Mouse (Mus musculus) adrenal gland, postnatal 10 days (tissue): ENCODE measurements around the gene Phc1. TPM values are rescaled to one million over a fixed set of nuclear protein-coding genes. Genes with fewer than 3 reads are reported as not detected.

ENCODE experiments used
- DNase-seq: peaks from one replicate; pipeline ENCODE4 v3.0.0; 2021; ENCODE audit warnings: mixed read lengths
- total RNA-seq, 2 experiments: library from RNA; stranded (reverse); gene quantifications; 2 replicates each; pipeline ENCODE4 v1.2.3; 2021

The Phc1 gene
- total RNA-seq, 2 experiments from 2014 or later = 24.3 to 29.1 TPM

GRCm38 (mm10) chr6:122295242-122295641, 45.1 kb downstream of the Phc1 start:
- DNase-seq = no peak

GRCm38 (mm10) chr6:122294290-122294689, 46.1 kb downstream of the Phc1 start:
- no peak for DNase-seq

- no peak for DNase-seq
Measured at GRCm38 (mm10) chr6:122293796-122294195, 46.6 kb downstream of the Phc1 start.

GRCm38 (mm10) chr6:122293121-122293520, 47.2 kb downstream of the Phc1 start:
- DNase-seq = no peak

GRCm38 (mm10) chr6:122292184-122292583, 48.2 kb downstream of the Phc1 start:
- DNase-seq = no peak

GRCm38 (mm10) chr6:122291735-122292134, 48.6 kb downstream of the Phc1 start:
- DNase-seq = no peak

GRCm38 (mm10) chr6:122291264-122291663, 49.1 kb downstream of the Phc1 start:
- DNase-seq = no peak

GRCm38 (mm10) chr6:122290253-122290652, 50.1 kb downstream of the Phc1 start:
- DNase-seq = no peak

- DNase-seq = no peak
Measured at GRCm38 (mm10) chr6:122289313-122289712, 51.0 kb downstream of the Phc1 start.

GRCm38 (mm10) chr6:122288263-122288662, 52.1 kb downstream of the Phc1 start:
- DNase-seq = no peak

- DNase-seq = no peak
Measured at GRCm38 (mm10) chr6:122284823-122285222, 55.5 kb downstream of the Phc1 start.

GRCm38 (mm10) chr6:122284304-122284703, 56.1 kb downstream of the Phc1 start:
- no peak for DNase-seq

GRCm38 (mm10) chr6:122283429-122283828, 56.9 kb downstream of the Phc1 start:
- no peak for DNase-seq

GRCm38 (mm10) chr6:122282782-122283181, 57.6 kb downstream of the Phc1 start, which contains the start of gene Klrg1:
TSS of gene Klrg1 (minus strand) at chr6:122282882.
- DNase-seq = no peak

- no peak for DNase-seq
Measured at GRCm38 (mm10) chr6:122276565-122276964, 63.8 kb downstream of the Phc1 start.

GRCm38 (mm10) chr6:122274546-122274945, 65.8 kb downstream of the Phc1 start:
- DNase-seq = no peak

GRCm38 (mm10) chr6:122270152-122270551, 70.2 kb downstream of the Phc1 start:
- DNase-seq = no peak

GRCm38 (mm10) chr6:122269170-122269569, 71.2 kb downstream of the Phc1 start:
- no peak for DNase-seq

- peak; percentile 84 for DNase-seq
Measured at GRCm38 (mm10) chr6:122268561-122268960, 71.8 kb downstream of the Phc1 start.

Other genes with a start within 250 kb of the Phc1 start
- gene Klrg1, start 57.7 kb downstream of the Phc1 start, total RNA-seq = under 1 TPM in 1 of 2 experiments, not detected in 1; 0.42 TPM
- gene M6pr, start 31.8 kb downstream of the Phc1 start, total RNA-seq = 100 to 1,000 TPM; 111 to 119 TPM
- gene Rimklb, start 158.2 kb upstream of the Phc1 start, total RNA-seq = 1 to 10 TPM in 1 of 2 experiments, under 1 TPM in 1; 0.82 to 1.5 TPM
- gene Mfap5, start 165.3 kb upstream of the Phc1 start, total RNA-seq = 10 to 100 TPM; 53.9 to 57.8 TPM
- not detected for gene Aicda, start 213.2 kb upstream of the Phc1 start, total RNA-seq